Mouse (Mus musculus): ENCODE data around the gene Slc25a22. TPM values are rescaled to one million over a fixed set of nuclear protein-coding genes. Genes with fewer than 3 reads are reported as not detected.
"Not testable (repeated sequence)": the region's sequence is repeated elsewhere in the genome, so short reads cannot be mapped to it uniquely, and the experiment has no call there.

Gene Slc25a22
- total RNA-seq, 2 experiments from 2014 or later: 65.5 to 67.6 TPM

- intact Hi-C loops (cut with DNase I): no loop called here
- DNase-seq: peak in 1 of 2 experiments; percentile 40
Observed at GRCm38 (mm10) chr7:141460391-141461113, 22.9 kb upstream of the Slc25a22 start, which contains the start of gene Cracr2b. Gene Cracr2b (plus strand): TSS chr7:141461094.

DNA sequence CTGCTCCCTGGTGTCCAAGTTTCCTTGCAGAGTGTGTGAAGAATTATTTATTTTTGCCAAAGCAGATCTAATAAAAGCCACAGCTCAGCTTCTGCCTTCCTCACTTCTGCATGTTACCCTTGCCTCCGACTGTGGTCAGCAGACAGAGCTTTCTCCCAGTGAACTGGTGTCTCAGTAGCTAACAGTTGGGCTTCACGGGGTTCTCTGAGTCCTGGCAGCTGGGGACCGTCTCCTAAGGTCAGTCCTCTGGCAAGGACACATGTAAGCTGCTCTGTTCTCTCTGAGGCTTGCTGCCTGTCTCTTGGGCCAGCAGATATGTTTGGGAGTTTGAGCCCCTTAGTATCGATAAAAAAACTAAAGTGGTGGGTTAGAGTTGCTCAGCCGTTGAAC, 22.3 kb upstream of the Slc25a22 start:
- DNase-seq: peak in 1 of 2 experiments; percentile 46
- intact Hi-C loops (cut with DNase I): no loop called here

GRCm38 (mm10) chr7:141459301-141459711, 21.6 kb upstream of the Slc25a22 start:
- DNase-seq: no peak
- intact Hi-C loops (cut with DNase I): loop anchor here (5.0 kb wide), 1 partner anchor 47 kb away; the partner anchor contains the start of gene Gatd1

DNA sequence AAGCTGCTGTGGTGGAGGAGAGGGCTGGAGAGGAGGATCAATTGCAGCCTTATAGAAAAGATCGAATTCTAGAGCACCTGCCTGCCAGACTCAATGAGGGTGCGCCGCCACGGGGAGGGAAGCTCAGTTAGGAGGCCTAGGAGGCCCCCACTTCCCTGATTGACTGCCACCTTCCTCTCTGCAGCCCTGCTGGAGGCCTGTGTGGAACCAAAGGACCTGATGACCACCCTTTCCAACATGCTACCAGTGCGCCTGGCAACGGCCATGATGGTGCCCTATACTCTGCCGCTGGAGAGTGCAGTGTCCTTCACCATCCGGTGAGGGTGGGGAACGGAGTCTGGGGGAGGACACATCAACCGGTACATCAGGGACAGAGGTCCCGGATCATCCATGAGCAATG, 21.0 kb upstream of the Slc25a22 start:
- no peak for DNase-seq
- intact Hi-C loops (cut with DNase I): loop anchor here (5.0 kb wide), 1 partner anchor 46 kb away; the partner anchor contains the start of gene Gatd1

DNA sequence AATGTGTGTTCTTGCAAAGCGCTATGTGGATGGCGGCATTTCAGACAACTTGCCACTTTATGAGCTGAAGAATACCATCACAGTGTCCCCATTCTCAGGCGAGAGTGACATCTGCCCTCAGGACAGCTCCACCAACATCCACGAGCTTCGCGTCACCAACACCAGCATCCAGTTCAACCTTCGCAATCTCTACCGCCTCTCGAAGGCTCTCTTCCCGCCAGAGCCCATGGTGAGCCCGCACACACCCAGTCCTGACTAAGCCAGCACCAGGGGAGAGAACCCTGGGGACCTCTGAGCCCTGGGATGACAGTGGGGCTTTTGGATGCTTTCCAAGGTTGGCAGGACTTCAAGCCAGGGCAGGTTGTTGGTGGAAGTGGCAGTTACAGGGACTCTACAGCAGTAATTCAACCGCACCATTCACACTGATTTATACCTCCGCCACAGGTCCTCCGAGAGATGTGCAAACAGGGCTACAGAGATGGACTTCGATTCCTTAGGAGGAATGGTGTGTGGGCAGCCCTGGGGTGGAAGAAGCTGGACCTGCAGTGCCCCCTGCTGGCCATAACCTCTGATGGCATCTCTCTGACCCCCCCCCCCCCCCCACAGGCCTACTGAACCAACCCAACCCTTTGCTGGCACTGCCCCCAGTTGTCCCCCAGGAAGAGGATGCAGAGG, 20.4 kb upstream of the Slc25a22 start:
- peak; percentile 70 to 72 for DNase-seq
- intact Hi-C loops (cut with DNase I): loop anchor here (5.0 kb wide), 1 partner anchor 46 kb away; the partner anchor contains the start of gene Gatd1

- DNase-seq: no peak
- intact Hi-C loops (cut with DNase I): loop anchor here (5.0 kb wide), 1 partner anchor 45 kb away; the partner anchor contains the start of gene Gatd1
Observed at GRCm38 (mm10) chr7:141457236-141457635, 19.5 kb upstream of the Slc25a22 start.

DNA sequence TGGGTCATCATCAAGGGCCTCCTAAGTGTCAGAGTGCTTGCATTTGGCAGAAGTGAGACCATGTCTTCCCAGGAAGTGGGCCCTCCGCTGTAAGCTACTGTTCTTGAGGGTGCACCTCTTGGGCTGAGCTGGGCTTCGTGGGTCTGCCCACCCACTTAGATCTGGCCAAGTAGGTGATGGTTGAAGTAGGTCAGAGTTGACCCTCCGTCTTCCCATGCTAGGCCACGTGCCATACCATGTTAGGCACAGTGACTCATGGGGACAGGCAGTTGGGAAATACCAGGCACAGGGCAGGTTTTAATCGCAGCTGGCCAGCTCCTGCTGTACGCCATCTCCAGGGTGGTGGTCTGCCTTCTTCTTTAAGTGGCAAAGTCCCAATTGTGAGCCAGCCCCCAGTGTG, 19.0 kb upstream of the Slc25a22 start:
- DNase-seq: peak; percentile 43 to 57
- intact Hi-C loops (cut with DNase I): loop anchor here (5.0 kb wide), 1 partner anchor 44 kb away; the partner anchor contains the start of gene Gatd1

- peak; percentile 79 to 82 for DNase-seq
- intact Hi-C loops (cut with DNase I): loop anchor here (5.0 kb wide), 1 partner anchor 43 kb away; the partner anchor contains the start of gene Gatd1
Observed at GRCm38 (mm10) chr7:141455610-141456314, 18.1 kb upstream of the Slc25a22 start.

DNA sequence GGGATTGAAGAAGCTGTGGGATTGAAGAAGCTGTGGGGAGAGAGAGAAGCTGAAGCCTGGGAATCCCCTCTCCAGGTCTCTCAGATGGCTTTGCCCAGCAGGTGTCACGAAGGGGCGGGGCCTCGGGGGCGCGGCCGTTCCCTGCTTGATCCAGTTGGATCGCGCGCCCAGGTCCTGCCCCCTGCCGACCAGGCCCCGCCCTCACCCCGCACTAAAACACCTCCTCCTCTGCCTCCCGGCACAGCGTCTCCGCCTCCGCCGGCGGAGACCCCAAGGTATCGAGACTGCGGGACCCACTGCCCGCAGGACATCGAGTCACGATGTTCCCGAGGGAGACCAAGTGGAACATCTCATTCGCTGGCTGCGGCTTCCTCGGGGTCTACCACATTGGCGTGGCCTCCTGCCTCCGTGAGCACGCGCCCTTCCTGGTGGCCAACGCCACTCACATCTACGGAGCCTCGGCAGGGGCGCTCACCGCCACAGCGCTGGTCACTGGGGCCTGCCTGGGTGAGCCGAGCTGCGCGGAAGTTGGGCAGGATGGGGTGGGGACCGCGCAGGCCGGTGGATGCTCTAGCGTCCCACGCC, 17.4 kb upstream of the Slc25a22 start, which contains the start of gene Pnpla2:
Pnpla2 (plus strand) TSS at position 232 of the 585 bp plus-strand sequence.
- intact Hi-C loops (cut with DNase I): loop anchor here (5.0 kb wide), 1 partner anchor 43 kb away; the partner anchor contains the start of gene Gatd1
- peak; percentile 96 to 97 for DNase-seq

DNA sequence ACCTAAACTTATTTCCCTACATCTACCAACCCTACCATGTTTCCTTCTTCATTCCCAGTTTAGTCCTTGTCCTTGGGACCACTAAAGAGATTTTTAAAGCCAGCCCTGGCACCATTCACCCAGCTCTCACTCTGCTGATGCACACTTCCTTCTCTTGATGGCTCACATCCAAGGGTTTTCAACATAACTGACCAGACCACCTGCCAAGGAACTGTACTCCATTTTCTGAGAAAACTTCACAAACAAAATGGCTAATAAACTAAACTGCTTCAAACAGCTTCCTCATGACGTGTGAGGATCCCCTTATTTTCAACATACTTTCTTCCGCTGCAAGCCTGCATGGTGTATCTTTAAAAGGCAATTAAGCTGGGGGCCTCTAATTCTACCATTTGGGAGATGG, 15.9 kb upstream of the Slc25a22 start:
- intact Hi-C loops (cut with DNase I): no loop called here
- no peak for DNase-seq

- no peak for DNase-seq
Observed at GRCm38 (mm10) chr7:141451928-141452327, 14.2 kb upstream of the Slc25a22 start.

GRCm38 (mm10) chr7:141447110-141447991, 9.7 kb upstream of the Slc25a22 start, which contains the start of gene Rplp2:
Gene Rplp2 (plus strand): TSS chr7:141447370.
- peak; percentile 91 to 94 for DNase-seq
- intact Hi-C loops (cut with DNase I): no loop called here

More at GRCm38 (mm10) chr7:141451928-141452327, 14.2 kb upstream of the Slc25a22 start:
- intact Hi-C loops (cut with DNase I): no loop called here

DNA sequence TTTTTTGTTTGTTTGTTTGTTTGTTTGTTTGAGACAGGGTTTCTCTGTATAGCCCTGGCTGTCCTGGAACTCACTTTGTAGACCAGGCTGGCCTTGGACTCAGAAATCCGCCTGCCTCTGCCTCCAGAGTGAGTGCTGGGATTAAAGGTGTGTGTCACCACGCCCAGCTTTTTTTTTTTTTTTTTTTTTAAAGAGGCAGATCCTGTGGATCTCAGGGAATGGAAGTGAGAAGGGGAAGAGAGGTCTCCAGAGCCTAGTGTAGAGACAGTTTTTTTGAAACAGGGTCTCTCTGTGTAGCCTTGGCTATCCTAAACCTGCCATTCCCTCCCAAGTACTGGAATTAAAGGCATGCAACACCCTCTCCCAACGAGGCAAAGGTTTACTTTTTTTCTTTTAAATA, 8.7 kb upstream of the Slc25a22 start:
- intact Hi-C loops (cut with DNase I); DNase-seq: not testable (repeated sequence)

GRCm38 (mm10) chr7:141443828-141444237, 6.1 kb upstream of the Slc25a22 start, which contains the start of gene Pidd1:
Gene Pidd1 (minus strand): TSS chr7:141444025.
- intact Hi-C loops (cut with DNase I): no loop called here
- DNase-seq: peak; percentile 73 to 78

DNA sequence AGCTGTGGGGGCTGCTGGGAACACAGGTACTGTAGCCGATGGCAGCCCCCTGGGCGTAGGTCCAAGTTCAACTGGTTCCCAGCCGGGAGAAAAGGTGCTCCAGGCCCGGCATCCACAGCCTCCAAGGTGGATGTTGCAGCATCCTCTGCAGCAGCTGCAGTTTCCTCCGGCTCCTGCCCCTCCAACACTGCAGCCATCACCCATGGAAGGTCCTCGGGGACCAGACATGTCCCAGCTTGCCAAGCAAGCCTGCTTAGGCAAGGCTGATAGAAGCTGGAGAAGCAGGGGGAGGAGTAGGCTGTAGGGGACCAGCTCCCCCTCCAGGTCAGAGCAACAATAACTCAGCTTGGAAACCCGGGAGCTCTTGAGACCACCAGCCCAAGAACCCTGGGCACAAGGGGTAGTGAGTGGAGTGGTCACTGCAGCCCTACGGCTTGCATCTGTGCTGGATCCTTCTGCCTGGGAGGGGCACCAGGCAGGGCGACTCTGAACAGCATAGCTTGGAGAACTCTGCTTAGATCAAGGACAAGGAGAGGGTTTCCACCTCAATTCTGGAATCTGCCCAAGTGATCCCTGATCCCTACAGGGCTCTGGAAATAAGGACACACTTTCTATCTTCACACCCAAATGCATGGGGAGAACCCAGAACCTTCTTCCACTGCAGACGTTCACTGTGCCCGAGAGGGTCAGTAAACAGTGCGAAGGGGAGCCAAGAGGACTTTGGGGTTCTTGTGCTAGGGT, 5.6 kb upstream of the Slc25a22 start:
- intact Hi-C loops (cut with DNase I): no loop called here
- peak in 1 of 2 experiments; percentile 36 for DNase-seq

DNA sequence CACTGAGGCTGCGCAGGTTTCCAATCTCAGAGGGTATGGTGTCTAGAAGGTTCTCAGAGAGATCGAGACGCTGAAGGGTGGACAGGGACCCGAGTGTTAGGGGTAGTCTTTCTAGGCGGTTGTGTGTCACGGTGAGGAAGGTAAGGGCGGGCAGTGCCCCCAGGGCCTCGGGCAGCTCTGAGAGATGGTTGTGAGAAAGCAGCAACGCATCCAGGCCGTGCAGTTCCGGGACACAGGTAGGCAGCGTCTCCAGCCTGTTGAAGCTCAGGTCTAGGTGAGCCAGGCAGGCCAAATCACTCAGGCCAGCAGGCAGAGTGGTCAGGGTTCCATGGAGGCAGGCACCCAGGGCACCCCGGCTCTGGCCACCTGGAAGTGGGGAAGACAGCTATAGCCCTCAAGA, 4.5 kb upstream of the Slc25a22 start:
- intact Hi-C loops (cut with DNase I): no loop called here
- no peak for DNase-seq

GRCm38 (mm10) chr7:141441460-141441859, 3.8 kb upstream of the Slc25a22 start:
- no peak for DNase-seq
- intact Hi-C loops (cut with DNase I): no loop called here

GRCm38 (mm10) chr7:141440613-141441012, 2.9 kb upstream of the Slc25a22 start:
- intact Hi-C loops (cut with DNase I): no loop called here

More at GRCm38 (mm10) chr7:141440613-141441012, 2.9 kb upstream of the Slc25a22 start:
- peak in 1 of 2 experiments; percentile 68 for DNase-seq

Data from heart, postnatal 14 days (tissue).